Mouse (Mus musculus) heart, embryonic 13.5 days (tissue): ENCODE measurements at regions not wholly inside any gene's neighbourhood (a gene's known extent, or its start where the extent isn't known, plus 50 kb on each side); places are given as distances from the start of the nearest gene placed in this dataset.
A peak's percentile ranks its signal among the peaks of the same experiment; 100 is the strongest.

ENCODE experiments used
- ATAC-seq: fragments of 200-750 bp; cut with Nextera tagmentation; 2 replicates; pipeline ENCODE4 v1.8.0; 2017; ENCODE audit warnings: moderate TSS enrichment; ENCODE audit not compliant: insufficient number of reproducible peaks, low FRiP score, low TSS enrichment; ENCODE audit errors: extremely low read depth
- H3K27ac ChIP-seq: fragments of 300-500 bp; sonication (generic); replicated peaks from 2 replicates; pipeline ENCODE4 v1.5.1; 2015; ENCODE audit warnings: moderate library complexity, mild to moderate bottlenecking, inconsistent platforms
- H3K27me3 ChIP-seq: fragments of 300-500 bp; sonication (generic); replicated peaks from 2 replicates; pipeline ENCODE4 v1.6.1; 2015; ENCODE audit warnings: mild to moderate bottlenecking, inconsistent platforms
- H3K36me3 ChIP-seq: fragments of 300-500 bp; sonication (generic); 2 replicates; pipeline ENCODE4 v1.6.1; 2015; ENCODE audit warnings: mild to moderate bottlenecking, inconsistent platforms
- H3K4me1 ChIP-seq: fragments of 300-500 bp; sonication (generic); 2 replicates; pipeline ENCODE4 v1.6.1; 2015; ENCODE audit warnings: inconsistent platforms
- H3K4me2 ChIP-seq: fragments of 300-500 bp; sonication (generic); 2 replicates; pipeline ENCODE4 v1.6.1; 2015; ENCODE audit warnings: inconsistent platforms, mild to moderate bottlenecking, moderate library complexity
- H3K4me3 ChIP-seq: fragments of 300-500 bp; sonication (generic); 2 replicates; pipeline ENCODE4 v1.5.1; 2015; ENCODE audit warnings: moderate library complexity, mild to moderate bottlenecking, inconsistent platforms
- H3K9ac ChIP-seq: fragments of 300-500 bp; sonication (generic); 2 replicates; pipeline ENCODE4 v1.6.1; 2015; ENCODE audit warnings: inconsistent platforms, mild to moderate bottlenecking, moderate library complexity
- H3K9me3 ChIP-seq: fragments of 300-500 bp; sonication (generic); 2 replicates; pipeline ENCODE4 v1.6.1; 2016; ENCODE audit warnings: inconsistent platforms
- WGBS: fragments of 180-500 bp; shearing (Covaris S2); methylation state at CpG from one replicate; pipeline ENCODE4 v1.1.7; 2015; ENCODE audit warnings: mixed read lengths; 5-methylcytosine and 5-hydroxymethylcytosine counted together

DNA sequence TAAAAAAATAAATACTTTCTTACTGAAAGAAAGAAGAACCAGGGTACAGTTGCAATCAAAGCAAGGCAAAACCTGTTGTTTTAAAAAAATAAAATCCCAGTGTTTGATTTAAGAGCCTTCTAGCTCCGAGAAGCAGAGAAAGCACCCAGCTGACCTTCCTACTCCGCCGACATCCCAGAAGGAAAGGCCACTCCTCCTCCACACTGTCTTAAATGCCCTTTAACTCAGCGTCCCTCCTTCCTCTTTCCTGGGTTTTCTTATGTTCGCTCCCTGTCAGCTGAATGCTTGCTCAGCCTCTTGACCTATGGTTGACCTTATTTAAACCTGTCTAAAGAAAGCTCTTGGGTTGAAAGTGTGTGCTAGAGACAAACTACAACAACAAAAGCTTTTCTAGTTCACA lies 79.1 kb downstream of the Sptssa start:
- Histone ChIP-seq H3K4me2 (no peak overlapping the region), H3K9ac (no peak overlapping the region), H3K4me3 (no peak overlapping the region), H3K9me3 (peaks cover 15% of the 10 kb centered on the region; the same call in 1 of the 2 replicates), H3K27ac (no peak overlapping the region), H3K4me1 (no peaks in the 10 kb centered on the region), H3K27me3 (no peaks in the 10 kb centered on the region), H3K36me3 (no peaks in the 10 kb centered on the region)
- 22% methylated on average over 5 of the region's 5 CpGs for WGBS
- ATAC-seq, result no peak

DNA sequence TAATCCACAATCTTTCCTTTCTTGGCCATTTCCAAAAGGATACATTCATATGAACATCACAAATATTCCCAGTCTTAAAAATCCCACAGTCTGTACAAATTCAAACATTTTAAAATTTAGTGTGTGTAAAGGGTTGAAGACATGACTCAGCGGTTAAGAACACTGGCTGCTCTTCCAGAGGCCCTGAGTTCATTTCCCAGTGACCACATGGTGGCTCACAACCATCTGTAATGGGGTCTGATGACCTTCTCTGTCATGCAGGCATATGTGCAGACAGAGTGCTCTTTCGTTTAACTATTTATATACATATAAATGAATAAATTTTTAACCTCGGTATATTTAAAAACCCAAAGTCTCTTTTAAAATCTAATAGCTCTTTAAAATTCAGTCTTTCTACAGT lies 79.6 kb downstream of the Sptssa start:
- Histone ChIP-seq H3K4me1 (no peaks in the 10 kb centered on the region), H3K4me2 (no peak overlapping the region), H3K4me3 (no peak overlapping the region), H3K9ac (no peak overlapping the region), H3K36me3 (no peaks in the 10 kb centered on the region), H3K27me3 (no peaks in the 10 kb centered on the region), H3K9me3 (peaks cover 20% of the 10 kb centered on the region), H3K27ac (no peak overlapping the region)
- no peak for ATAC-seq
- 60% methylated on average over 3 of the region's 3 CpGs for WGBS

DNA sequence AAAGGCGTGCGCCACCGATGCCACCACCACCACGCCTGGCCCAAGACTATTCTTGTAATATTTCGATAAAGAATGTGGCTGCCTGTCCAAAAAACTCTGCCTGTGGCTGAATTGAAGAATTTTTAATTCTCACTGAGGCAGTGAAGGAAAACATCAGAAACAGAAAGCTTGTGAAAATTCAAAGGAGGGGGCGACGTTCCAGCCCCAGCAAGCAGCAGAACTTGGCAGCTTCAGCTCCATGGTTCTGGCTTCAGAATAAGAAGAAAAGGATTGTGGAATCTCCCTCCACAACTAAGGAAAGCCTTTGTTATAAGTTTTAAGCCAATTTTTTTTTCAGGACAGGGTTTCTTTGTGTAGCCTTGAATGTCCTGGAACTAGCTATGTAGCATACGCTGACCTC lies 83.5 kb downstream of the Sptssa start:
- WGBS, result 93% methylated on average over 8 of the region's 8 CpGs
- no peak for ATAC-seq

DNA sequence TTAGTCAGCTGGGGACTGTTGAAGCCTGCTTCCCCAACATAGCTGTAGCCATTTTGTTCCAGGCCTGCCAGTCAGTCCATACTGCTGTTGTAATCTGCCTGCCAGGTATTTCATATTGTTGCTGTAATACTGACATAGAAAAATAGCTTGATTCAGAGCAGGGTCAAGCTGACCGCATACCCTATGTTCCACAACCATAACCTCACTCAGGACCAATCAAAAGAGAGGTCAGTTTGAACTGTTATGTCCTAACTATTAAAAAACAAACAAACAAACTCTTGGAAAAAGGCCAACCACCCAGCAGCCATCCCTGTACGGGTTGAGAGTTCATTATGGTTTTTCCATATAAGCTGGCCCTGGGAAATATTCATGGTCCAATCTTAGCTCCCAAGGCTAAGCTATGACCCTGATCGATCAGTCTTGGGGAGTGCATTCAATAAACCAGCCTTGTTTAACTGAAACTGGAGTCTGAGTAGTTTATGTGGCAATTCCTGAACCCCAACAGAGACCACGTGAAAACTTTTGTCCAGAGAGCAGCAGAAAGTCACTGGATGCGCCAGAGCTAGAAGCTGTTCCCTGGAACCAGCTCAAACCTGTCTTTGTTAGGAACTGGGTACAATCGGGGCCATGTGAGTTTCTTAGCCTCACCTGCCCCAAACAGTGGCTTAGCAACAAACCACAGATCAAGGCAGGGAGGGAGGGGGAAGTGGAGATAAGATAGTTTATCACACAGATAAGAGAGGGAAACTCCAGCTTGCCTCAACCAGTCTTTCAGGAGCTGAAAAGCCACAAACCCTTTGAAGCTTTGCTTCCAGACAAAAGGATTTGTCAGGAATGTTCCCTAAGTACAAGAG lies 88.1 kb downstream of the Sptssa start:
- H3K36me3 ChIP-seq, result no peaks in the 10 kb centered on the region
- no peak overlapping the region for H3K4me3 ChIP-seq
- no peaks in the 10 kb centered on the region for H3K4me1 ChIP-seq
- 58% methylated on average over 6 of the region's 6 CpGs for WGBS
- no peak overlapping the region for H3K4me2 ChIP-seq
- no peaks in the 10 kb centered on the region for H3K27me3 ChIP-seq
- peaks cover 10% of the 10 kb centered on the region for H3K9me3 ChIP-seq
- H3K9ac ChIP-seq, result no peak overlapping the region
- no peak for ATAC-seq
- H3K27ac ChIP-seq, result no peak overlapping the region

More for the DNA sequence above, 83.5 kb downstream of the Sptssa start:
- Histone ChIP-seq H3K4me3 (no peak overlapping the region), H3K9ac (no peak overlapping the region), H3K4me2 (no peak overlapping the region), H3K27ac (no peak overlapping the region), H3K4me1 (no peaks in the 10 kb centered on the region), H3K36me3 (no peaks in the 10 kb centered on the region), H3K9me3 (peaks cover 10% of the 10 kb centered on the region), H3K27me3 (no peaks in the 10 kb centered on the region)

DNA sequence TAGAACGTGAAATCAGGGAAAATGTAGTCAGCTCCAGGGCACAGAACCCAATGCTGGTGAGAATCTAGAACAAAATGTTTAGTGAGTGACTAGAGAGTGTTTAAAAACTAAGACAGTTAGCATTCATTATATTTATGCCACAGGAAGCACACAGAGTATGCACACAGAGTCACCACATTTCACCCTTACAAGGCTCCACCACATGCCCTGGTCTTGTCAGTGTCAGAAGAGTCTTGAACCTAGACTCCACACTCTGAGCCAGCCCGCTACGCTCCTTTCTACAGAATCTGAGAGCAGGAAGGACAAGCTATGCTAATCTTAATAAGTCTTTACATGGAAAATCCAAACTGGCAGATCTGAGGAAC lies 89.0 kb downstream of the Sptssa start:
- peaks cover 9% of the 10 kb centered on the region for H3K9me3 ChIP-seq
- WGBS, result 76% methylated on average over 3 of the region's 3 CpGs
- no peak overlapping the region for H3K4me2 ChIP-seq
- H3K9ac ChIP-seq, result no peak overlapping the region
- no peaks in the 10 kb centered on the region for H3K36me3 ChIP-seq
- H3K4me3 ChIP-seq, result no peak overlapping the region
- H3K4me1 ChIP-seq, result no peaks in the 10 kb centered on the region
- H3K27me3 ChIP-seq, result no peaks in the 10 kb centered on the region
- ATAC-seq, result no peak
- no peak overlapping the region for H3K27ac ChIP-seq

DNA sequence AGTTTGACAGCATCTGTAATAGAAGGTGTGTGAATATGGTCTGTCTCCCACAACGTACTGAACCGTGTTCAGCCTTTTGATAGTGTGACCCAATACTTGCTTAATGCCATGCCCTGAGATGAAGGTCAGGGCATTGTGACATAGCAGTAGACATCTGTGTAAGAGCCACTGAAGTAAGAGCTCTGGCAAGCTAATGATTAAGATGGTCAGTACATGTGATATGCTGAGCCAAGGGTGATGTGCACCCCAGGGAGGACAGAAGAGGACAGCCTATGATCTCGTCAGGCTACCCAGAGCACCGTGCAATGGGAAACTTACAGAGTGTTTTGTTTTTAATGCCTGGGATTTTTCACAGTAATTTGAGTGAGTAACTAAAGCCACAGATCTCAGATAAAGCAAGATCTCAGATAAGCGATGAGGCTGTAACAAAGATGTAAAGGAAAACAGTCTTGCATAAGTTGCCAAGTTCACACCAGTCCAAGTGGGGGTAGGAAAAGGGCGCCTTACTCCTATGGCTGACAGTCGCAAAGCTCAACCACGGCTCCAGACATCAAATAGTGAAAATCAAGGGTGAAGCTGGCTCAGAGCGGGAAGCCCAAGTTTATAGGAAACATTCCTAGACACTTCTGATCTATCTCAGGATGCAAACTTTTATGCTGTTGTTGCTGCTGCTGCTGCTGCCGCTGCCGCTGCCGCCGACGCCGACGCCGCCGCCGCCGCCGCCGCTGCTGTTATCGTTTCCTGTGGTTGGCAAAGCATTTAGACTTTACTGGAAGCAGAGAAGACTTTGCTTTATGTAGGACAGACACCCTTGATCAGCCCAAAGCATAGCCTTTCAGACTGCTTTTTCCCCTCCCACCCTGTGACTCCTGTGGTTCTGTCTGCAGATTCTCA lies 89.6 kb downstream of the Sptssa start:
- H3K27ac ChIP-seq, result no peak overlapping the region
- no peaks in the 10 kb centered on the region for H3K36me3 ChIP-seq
- no peaks in the 10 kb centered on the region for H3K4me1 ChIP-seq
- no peak for ATAC-seq
- H3K27me3 ChIP-seq, result no peaks in the 10 kb centered on the region
- no peak overlapping the region for H3K4me3 ChIP-seq
- H3K4me2 ChIP-seq, result no peak overlapping the region
- H3K9ac ChIP-seq, result no peak overlapping the region
- peaks cover 3% of the 10 kb centered on the region; the same call in 1 of the 2 replicates for H3K9me3 ChIP-seq
- 83% methylated on average over 23 of the region's 23 CpGs for WGBS

DNA sequence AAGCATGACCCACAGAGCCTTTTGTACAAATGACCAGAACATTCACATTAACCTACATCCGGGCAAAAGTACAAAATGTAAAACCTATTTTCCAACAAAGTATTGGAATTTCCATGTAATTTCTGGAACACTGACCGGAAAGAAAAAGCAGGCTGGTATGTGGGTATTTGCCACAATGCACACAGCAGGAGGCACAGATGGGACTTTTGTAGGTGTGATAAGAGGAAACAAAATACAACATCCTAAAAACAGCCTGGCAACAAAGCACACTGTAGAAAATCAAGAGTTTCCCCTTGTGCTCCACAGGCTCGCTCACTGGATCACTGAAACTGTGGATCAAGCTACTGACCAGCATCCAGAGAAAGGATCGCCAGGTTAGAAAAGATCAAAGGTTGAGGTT lies 94.4 kb downstream of the Sptssa start:
- Histone ChIP-seq H3K9me3 (no peaks in the 10 kb centered on the region), H3K4me2 (no peak overlapping the region), H3K9ac (no peak overlapping the region), H3K4me1 (no peaks in the 10 kb centered on the region), H3K27me3 (no peaks in the 10 kb centered on the region), H3K36me3 (no peaks in the 10 kb centered on the region), H3K4me3 (no peak overlapping the region), H3K27ac (no peak overlapping the region)
- ATAC-seq, result no peak
- 83% methylated on average over 4 of the region's 4 CpGs for WGBS

DNA sequence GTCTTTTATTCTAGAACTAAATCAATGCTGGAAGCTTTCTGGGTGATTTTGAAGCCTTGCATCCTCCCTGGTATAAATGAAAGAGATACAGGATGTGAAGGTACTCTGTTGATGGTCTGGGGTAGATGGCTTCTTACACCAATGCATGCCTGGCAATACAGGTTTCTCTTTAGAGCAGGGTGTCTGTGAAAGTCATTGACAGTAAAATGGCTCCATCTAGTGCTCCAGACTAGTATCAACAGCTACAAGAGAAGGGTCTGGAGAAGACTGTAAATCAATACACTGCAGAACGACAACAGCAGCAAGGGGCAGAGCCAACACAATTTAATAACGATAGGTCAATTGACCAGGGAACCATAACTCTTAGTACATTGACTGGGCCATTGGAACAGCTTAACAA lies 98.3 kb downstream of the Sptssa start:
- H3K27me3 ChIP-seq, result no peaks in the 10 kb centered on the region
- no peak overlapping the region for H3K4me3 ChIP-seq
- no peak overlapping the region for H3K27ac ChIP-seq
- H3K36me3 ChIP-seq, result no peaks in the 10 kb centered on the region
- H3K4me2 ChIP-seq, result no peak overlapping the region
- no peak for ATAC-seq
- H3K9ac ChIP-seq, result no peak overlapping the region
- no peaks in the 10 kb centered on the region for H3K4me1 ChIP-seq
- 44% methylated on average over 2 of the region's 2 CpGs for WGBS
- no peaks in the 10 kb centered on the region for H3K9me3 ChIP-seq

DNA sequence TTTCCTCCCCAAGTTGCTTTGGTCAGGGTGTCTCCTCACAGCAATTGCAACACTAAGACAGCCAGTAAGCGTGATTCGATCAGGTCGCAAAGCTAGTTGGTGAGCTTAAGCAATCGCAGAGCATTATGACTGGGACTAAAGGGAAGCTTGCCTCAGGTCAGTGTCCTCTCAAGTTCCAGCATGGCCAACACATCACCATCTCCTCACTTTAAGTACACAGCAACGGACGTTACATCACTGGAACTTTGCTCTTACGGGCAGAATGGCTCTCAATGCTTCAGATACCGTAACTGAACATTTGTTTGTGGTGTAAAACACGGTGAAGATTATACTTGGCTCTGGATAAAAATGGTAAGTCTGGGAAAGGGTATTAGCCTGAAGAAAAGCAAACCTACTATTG lies 106.7 kb downstream of the Sptssa start:
- no peaks in the 10 kb centered on the region for H3K9me3 ChIP-seq
- H3K9ac ChIP-seq, result no peak overlapping the region
- H3K4me1 ChIP-seq, result peaks cover 5% of the 10 kb centered on the region; the same call in 1 of the 2 replicates
- WGBS, result 83% methylated on average over 9 of the region's 9 CpGs
- H3K27me3 ChIP-seq, result no peaks in the 10 kb centered on the region
- ATAC-seq, result no peak
- H3K4me3 ChIP-seq, result no peak overlapping the region
- H3K4me2 ChIP-seq, result no peak overlapping the region
- no peak overlapping the region for H3K27ac ChIP-seq
- H3K36me3 ChIP-seq, result no peaks in the 10 kb centered on the region

DNA sequence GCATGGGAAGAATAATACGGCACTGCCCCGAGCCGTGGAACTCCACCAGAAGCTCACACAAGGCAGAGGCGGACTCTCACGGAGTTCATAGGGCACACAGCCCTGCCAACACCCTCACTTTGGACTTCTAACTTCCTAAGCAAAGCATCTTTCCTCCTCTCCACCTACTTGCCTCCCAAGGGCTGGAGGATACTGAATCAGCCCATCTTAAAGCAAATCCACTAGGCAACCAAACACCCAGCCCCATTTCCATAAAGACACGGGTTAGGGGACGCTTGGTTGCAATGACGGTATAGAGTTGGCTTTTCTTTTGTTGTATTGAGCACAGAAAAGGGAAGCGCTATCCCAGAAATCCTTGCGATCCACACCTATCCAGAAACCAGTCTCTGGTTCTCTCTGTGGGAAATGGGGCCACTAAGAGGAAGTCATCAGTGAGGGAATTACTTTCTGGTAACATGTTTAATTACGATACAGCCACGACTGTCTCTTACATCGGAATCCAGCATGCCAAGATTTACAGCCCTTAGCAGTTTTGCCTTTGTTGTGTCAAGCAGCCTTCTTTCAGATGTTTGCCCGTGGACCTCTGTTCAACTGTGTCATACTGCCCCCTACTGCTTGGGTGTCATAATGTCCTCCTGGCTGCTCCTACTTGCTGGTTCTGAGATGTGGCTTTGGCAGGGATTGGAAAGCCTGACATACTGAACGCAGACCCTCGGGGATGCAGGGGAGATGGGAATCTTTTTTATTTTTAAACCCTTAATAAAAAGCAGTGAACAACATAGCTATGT lies 110.4 kb downstream of the Sptssa start:
- H3K27ac ChIP-seq, result no peak overlapping the region
- ATAC-seq, result no peak
- peak overlapping the region; percentile 35 for H3K4me2 ChIP-seq

DNA sequence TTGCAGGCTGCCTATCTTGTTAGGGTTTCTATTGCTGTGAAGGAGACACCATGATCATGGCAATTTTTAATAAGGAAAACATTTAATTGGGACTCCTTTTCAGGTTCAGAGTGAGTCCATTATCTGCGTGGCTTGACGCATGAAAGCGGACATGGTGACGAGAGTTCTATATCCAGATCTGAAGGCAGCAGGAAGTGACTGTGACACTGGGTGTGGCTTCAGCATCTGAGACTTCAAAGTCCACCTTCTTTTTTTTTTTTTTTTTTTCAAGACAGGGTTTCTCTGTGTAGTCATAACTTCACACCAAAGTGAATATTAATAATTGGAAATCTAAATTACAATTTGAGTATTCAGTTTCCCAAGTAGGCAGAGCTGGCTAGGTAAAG lies 118.1 kb downstream of the Sptssa start:
- Histone ChIP-seq H3K9ac (no peak overlapping the region), H3K27ac (no peak overlapping the region), H3K4me2 (no peak overlapping the region), H3K4me1 (peaks cover 2% of the 10 kb centered on the region), H3K36me3 (no peaks in the 10 kb centered on the region), H3K27me3 (no peaks in the 10 kb centered on the region), H3K9me3 (no peaks in the 10 kb centered on the region), H3K4me3 (no peak overlapping the region)
- no peak for ATAC-seq
- WGBS, result 74% methylated on average over 4 of the region's 4 CpGs

More for the DNA sequence above, 110.4 kb downstream of the Sptssa start:
- Histone ChIP-seq H3K4me3 (no peak overlapping the region), H3K27me3 (no peaks in the 10 kb centered on the region), H3K9ac (0 out of 2 replicates have a peak overlapping the region, but pooled peaks have one; percentile 40), H3K9me3 (no peaks in the 10 kb centered on the region), H3K4me1 (peaks cover 5% of the 10 kb centered on the region; the same call in 1 of the 2 replicates), H3K36me3 (no peaks in the 10 kb centered on the region)
- WGBS, result 41% methylated on average over 16 of the region's 16 CpGs
